Mouse (Mus musculus) embryo, embryonic 10.5 days (tissue): ENCODE measurements around the gene Pla2g10.
"Not testable (repeated sequence)": the region's sequence is repeated elsewhere in the genome, so short reads cannot be mapped to it uniquely, and the experiment has no call there.

Source experiments
- DNase-seq: peaks from one replicate; pipeline ENCODE4 v3.0.0-alpha.2; 2015; ENCODE audit warnings: low spot score

Pla2g10 gene

DNA sequence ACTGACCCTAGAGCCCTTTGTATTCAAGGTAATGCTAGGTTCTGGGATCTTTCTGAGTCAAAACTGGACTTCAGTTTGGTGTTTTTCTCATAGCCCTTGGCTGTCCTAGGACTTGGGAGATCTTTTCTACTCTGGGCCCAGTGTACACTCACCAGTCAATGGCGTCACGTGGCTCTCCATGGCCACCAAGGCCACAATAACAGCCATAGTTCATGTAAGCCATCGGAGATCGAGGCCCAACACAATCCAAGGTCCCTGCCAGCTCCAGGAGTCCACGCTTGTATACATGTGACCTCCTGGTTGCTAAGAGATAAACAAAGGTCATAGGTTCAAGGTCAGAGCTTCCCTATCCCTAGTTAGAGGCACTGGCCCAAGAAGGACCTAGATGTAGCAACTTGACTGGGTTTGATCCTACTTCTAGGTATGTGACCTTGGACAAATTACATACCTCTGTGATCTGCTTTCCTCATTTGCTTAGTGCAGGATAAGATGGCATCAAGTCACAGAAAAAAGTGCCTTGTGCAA is 2.9 kb downstream of the Pla2g10 start:
- DNase-seq = no peak

DNA sequence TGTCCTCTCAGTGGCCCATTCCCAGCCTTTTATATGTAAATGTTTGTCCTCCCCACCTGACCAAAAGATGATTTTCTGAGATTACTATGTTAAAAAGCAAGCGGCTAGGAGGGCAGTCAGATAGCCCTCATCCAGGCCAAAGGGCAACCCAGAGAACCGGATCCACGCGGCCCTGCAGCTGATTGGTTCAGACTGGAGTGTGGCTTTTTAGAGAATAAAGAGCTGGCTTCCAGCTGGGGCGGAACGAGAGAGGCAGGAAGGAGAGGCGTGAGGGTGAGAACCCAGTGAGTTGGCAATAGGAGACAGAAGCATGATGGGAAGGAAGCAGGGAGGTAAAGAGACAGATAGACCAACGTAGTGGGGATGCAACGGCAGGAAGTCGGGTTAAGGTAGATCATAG is 7.8 kb downstream of the Pla2g10 start:
- DNase-seq = no peak

DNA sequence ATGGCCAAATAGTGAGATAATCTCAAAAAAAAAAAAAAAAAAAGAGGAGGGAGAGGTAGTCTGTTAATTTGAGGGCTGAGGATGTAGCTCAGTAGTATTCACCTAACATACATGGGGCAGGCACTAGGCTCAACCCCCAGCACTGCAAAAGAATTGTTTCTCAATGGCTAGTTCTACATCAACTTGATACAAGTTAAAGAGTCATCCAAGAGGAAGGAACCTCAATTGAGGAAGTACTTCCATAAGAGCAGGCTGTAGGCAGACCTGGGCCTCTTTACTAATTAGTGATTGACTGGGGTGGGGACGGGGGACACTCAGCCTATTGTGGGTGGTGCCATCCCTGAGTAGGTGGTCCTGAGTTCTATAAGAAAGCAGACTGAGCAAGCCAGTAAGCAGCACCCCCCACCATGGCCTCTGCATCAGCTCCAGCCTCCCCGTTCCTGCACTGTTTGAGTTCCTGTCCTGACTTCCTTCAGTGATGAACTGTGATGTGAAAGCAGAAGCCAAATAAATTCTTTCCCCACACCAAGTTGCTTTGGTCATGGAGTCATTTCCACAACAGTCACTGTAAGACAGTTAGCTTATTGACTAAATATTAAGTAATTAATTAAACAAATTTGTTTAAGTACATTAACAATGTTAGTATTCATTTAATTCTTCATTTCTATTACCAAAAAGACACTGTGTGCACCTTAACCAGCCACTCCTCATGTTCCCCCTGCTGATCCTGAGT is 13.8 kb downstream of the Pla2g10 start:
- no peak for DNase-seq

DNA sequence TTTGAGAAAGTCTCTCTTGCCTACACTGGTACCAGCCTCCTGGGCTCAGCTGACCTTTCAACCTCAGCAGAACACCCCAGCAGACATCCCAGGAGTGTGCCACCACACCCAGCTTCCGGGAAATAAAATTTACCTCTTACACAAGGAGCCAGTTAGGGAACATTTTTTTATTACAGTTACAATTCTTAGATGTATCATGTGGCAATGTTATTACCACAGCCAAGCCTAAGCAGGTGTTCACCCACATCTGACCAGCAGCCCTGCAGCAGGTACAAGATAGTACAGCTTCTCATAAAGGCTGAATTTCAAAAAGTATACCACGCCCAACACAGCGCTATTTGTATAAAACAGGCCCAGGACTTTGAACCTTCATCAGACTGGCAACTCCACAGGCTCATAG is 15.9 kb downstream of the Pla2g10 start:
- no peak for DNase-seq

DNA sequence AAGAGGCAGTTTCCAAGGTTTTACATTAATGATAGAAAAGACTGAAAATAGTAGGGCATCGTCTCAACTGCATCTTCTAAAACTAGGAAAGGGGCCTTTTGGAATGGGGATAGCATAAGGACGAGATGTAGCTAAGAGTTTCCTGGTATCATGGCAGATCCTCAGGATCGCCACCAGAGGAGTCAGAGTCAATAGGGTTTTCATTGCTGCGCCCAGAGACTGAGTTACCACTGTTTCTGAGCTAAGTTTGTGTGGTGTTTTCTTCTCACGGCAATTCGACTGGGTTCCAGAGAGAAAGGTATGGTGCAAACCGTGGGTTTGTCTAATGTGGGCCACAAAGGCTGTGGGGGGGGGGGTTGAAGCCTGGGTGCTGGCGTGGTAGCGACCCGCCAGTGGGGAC is 26.1 kb downstream of the Pla2g10 start:
- DNase-seq = no peak

DNA sequence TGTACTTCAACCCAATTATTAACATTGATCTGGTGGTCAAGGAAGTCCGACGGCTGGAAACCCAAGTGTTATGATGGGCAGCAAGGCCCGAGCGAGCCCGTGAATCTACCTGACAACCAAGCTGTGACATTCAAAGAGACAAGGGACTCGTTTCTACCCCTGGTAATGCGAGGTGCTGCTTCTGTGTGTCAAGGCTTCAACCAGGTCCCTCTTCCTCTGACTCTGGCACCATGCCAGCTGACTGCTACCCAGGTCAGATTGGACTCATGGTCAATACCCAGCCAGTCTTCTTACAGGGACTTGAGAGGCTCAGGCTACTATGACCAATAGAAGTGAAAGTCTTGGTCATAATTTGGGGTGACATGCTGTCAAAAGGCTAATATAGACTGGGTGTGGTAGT is 28.6 kb downstream of the Pla2g10 start:
- no peak for DNase-seq

DNA sequence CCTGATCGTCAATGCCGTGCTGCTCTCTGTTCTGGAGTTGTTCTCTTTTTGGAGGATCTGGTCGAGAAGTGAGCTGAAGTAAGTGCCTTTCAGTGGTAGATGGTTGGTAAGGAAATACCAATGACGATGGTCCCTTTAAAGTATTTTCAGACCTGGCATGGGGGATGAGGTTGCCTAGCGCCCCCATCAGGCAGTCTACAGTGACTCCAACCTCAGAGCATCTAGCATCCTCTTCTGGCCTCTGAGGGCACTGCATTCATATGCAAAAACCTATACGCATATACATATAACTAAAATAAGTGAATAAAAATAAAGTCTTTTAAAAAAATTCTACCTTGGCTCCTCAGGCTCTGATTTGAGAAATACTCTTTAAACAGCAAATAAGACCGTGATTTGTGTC is 31.8 kb downstream of the Pla2g10 start:
- DNase-seq = no peak

DNA sequence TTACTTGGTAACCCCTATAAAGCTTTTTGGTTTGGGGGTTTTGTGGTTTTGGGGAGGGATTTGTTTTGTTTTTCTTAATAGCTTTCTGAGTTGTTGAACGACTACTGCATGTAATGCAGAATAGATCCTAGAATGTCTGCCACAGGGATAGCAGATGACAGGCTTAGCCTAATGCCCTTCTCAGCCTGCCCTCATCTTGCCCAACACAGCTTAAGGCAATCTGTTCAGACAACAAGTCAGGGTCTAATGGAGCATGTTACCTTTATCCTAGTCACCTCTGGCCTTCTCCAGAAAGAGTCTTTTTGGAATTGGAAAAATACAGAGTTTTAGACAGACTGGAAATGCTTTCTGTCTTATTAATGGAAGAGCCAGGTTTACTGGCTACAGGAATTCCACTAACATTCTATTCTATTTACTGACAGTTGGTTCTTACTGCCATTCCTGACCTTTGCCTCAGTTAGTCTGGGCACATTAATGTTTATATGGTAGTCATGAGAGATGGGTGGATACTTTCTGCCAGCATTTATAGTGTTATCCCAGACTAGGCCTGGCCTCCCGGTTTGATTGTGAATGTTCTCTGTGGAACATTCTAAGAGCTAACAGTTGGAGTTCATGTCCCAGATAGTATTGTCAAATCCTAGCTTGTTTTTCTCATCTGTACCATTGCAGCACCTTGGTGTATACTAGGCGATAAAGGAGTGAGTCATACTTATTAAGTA is 52.0 kb downstream of the Pla2g10 start:
- no peak for DNase-seq

DNA sequence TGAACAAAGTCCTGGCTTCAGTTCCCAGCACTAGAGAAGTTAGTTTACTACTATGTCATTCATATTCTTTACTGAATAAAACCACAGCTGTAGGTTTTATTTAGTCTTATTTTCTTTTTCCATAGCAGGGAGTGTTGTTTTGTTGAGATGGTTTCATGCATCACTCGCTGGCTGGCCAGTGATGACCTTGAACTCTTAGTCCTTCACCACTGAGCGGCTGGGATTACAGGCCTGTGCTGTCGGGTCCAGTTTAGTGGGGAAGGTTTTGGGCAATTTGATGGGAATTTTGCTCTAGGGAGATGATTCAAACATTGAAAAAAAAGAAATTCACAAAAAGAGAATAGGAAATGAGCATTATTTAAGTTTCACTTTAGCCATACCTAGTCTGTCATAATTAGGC is 56.3 kb downstream of the Pla2g10 start:
- no peak for DNase-seq

DNA sequence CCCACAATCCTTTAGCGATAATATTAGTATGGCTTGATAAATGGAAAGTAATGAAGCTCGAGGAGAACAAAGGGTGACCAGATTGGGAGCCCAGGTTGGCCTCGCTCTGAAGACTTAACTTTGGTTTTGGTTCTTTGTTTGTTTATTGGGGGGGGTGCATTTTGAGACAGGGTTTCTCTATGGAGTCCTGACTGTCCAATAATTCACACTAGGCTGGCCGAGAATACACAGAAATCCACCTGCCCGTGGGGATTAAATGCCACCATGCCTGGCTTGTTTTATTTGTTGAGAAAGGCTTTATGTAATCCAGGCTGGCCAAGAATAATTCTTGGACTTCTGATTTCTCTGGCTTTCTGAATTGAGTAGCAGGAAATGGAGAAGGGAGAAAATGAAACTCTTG is 57.7 kb downstream of the Pla2g10 start:
- no peak for DNase-seq

DNA sequence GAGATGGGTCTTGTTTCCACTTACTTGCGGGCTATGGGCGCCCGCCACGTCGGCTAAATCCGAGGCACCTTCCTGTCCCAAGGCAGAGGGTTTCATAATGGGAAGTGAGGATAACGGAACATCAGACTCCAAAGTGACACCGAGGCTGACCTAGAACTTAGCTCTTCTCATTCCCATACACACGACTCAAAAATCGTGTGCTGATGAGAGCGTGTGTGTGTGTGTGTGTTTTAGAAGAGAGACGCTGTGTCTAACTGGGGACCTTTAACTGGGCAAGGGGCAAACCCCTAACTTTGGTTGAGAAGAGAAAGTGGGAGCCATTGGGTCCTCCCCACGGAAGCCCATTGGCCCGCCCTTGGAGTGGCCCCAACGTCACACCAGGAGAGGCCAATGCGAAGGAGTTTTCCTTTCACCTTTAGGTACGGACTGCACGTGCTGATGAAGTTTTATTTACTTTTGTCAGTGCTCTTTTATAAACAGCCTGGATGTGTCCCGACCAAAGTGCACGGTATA is 58.3 kb downstream of the Pla2g10 start:
- peak; percentile 74 for DNase-seq

DNA sequence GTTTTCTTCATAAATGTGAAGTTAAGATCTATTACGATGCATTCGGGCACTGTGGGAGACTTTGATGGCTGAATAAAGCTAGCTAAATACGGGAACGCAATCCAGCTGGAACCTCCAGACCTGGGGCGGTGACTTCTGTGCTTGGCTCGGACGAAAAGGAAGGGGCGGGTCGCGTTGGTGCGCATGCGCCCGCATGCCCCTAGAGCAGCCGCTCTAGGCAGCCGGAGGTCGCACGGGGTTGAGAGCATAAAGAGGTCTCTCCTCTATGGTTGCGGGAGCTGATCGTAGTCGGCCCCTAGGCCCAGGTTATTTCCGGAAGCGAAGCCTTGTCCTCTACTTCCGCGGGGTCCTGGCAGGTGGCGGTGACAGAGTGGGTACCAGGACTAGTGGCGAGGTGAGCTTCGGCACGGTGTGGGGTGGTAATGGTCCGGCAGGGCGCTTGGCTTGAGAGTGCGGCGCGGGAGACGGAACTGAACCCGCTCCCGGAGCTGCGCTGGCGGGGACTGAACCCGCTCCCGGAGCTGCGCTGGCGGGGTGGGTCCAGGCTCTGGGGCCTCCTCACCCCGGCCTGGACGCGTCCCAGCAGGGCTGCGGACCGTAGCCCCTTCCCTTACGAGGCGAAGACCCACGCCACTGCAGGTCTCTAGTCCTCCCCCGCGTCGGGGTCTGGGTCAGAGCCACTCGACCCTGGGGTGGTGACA is 58.9 kb downstream of the Pla2g10 start, which contains the start of the genes Bfar and 3110001I22Rik:
Bfar (plus strand) TSS at position 174 of the 701 bp plus-strand sequence.
3110001I22Rik (plus strand) TSS at position 245 of the 701 bp plus-strand sequence.
- DNase-seq = peak; percentile 96

DNA sequence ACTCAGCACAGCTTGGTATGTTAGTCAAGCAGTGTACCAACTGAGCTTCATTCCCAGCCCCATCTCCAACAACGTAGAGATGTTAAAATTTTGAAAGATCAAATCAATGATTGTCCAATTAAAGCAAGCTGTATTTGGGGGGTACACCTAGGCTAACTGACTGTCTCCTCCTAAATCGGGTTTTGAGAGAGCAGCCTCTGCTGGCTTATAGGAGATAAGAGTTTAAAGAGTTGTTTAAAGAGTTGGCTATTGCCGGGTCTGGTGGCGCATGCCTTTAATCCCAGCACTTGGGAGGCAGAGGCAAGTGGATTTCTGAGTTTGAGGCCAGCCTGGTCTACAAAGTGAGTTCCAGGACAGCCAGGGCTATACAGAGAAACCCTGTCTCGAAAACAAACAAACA is 59.9 kb downstream of the Pla2g10 start:
- DNase-seq = not testable (repeated sequence)

DNA sequence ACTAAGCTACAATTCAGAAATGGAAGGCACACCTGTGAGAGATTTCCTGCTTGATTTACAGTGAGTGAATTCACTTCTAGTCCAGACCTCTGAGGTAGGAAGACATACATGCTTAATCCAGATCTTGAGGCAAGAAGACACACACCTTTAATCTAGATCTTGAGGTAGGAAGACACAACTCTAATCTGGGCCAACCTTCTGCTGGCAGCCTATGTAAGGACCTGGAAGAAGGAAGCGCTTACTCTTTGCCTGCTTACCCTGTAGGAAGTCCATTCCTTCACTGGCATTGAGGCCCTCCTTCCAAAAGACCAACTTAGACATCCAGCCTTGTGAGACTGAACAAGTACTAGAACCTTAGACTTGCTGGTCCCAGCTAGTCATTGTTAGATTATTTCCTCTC is 61.5 kb downstream of the Pla2g10 start:
- DNase-seq = no peak

DNA sequence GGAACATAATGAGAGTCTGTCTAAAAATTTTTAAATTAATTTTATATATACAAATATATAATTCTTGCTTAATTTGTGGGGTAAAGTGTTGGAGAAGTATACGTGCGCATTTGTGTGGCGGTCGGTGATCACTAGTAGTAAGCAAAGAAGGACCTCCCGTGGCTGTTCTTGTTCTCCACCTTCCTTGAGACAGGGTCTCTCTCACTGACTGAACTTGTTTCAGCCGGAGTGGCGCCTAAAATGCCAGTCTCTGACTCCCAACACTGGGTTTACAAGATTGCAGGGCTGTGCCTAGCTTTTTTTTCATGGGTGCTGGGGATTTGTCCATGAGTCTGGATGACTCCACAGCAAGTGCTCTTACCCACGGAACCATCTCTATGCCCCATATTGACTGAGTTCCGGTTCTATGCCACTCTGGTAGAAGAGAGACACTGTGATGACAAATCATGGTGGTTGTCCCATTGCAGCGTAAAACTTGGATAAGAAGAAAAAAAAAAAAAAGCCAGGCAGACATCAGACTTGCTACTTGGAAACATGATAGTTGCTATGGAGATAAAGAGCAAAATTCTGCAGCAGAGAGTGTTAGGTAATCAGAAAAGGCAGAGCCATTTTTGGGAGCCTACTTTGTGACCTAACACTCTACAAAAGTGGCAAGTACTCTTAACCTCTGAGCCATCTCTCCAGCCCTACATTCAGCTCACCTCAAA is 62.2 kb downstream of the Pla2g10 start:
- DNase-seq = peak; percentile 5

DNA sequence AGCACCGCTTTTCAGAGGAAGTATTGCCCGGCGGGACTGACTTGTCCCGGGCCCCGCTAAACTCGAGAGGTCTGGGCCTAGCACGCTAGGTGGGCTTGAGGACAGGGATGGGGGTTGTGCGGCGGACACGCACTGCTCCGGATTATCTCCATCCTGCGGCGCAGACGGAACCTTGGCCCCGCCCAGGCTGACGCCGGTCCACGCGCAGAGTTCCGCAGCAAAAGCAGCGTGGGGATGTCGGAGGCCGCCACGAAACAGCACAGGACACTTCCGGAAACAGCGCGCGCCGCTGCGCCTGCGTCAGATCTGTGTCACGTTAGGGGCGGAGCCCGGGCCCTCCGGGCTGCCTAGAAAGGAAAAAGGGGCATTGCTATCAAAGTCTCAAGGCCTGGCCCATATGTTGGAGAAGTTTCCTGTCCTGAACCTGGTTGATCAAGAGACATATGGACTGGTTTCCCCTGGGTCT is 62.9 kb downstream of the Pla2g10 start, which contains the start of gene Parn:
Parn (minus strand) TSS at position 293 of the 466 bp plus-strand sequence.
- peak; percentile 94 for DNase-seq
